Mouse (Mus musculus) spleen, postnatal 14 days (tissue): Measurements from ENCODE around the gene Plekhg3.

Source experiments
- DNase-seq, 2 experiments: peaks; one replicate each; pipeline ENCODE4 v3.0.0; 2021 to 2022; ENCODE audit warnings: low spot score in 2 of 2

Gene Plekhg3

DNA sequence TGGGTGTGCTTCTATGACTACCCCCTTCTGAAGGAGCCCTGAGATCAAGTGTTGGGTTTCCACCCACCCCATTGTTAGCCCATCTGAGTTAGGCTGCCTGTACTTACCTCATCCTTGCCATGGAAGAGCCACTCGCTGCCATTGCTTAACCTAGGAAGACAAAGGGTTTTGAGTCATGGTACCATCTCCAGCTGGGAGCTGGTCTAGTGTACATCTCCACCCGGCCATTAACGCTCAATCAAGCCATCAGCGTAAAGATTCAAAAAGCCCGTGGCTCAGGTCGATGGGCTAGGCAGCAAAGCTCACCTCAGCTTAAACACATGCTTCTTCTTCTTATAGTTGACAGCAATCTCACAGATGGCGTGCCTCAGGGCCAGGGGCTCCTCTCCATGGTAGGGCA, 52.8 kb downstream of the Plekhg3 start:
- no peak for DNase-seq

DNA sequence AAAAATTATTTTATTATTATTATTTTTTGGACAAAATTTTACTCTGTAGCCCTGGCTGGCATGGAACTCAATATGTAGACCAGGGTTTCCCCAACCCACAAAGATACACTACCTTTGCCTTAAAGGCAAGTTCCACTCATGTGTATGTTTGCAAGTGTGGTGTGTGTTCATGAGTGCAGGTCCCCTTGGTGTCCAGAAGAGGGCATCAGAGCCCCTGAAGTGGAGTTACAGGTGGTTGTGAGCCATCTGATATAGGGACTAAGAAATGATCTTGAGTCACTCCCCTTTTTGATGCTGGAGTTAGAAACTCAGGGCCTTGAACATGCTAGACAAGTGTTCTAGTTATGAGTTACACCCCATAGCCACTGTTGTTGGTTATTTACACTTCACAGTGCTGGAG, 54.3 kb downstream of the Plekhg3 start:
- DNase-seq: no peak

DNA sequence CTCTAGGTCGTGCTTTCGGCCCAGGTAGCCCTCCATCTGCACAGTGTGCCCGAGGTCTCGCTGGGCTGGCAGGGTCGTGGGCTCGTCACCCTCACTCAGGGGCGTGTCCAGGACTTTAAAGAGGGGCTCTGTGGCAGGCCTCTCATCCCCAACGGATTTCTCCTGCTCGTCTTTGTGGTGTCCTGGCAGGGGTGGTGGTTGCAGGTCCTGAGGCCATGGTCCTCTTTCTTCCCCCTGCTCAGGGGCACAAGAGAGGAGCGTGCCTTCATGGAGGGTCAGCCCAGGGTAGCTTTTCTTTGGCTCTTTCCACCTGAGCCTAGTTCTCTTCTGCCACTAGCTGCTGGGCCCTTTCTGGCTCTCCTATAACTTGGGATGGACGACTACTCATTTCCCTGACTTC, 56.7 kb downstream of the Plekhg3 start:
- DNase-seq: no peak

DNA sequence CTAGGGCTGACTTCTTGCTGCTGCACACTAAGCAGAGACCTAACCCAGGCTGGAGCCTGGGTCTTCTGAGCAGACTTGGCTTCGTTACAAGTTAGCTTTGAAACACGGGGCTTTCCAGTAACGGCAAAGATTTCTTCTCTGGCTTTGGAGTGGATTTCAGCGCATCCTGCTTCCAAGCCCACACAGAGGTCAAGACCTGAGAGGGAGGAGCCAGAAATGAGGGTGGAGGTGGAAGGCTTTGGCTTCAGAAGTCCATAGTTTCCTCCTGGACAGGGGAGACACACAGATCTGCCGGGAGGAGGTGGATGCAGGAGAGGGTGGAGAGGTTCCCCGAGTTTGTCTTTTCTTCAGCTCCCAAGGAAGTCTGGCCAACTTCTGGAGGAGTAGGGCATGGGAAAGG, 58.8 kb downstream of the Plekhg3 start:
- no peak for DNase-seq

DNA sequence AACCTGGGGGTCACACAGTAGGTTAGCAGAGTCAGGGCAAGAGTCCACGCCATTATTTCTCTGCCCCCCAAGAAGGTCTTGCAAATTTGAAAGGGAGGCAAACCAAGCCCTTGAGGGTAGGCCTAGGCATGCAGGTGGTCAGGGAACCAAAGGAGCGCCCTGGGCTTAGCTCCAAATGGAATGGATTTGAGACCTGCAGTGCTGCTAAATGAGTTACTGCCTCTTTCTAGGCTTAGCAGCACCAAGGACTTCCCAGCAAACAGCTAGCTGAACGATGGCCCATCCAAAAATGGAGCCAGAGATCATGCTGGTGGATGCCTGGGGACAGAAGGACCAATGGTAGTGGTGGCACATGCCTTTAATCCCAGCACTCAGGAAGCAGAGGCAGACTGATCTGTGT, 60.3 kb downstream of the Plekhg3 start:
- DNase-seq: no peak

DNA sequence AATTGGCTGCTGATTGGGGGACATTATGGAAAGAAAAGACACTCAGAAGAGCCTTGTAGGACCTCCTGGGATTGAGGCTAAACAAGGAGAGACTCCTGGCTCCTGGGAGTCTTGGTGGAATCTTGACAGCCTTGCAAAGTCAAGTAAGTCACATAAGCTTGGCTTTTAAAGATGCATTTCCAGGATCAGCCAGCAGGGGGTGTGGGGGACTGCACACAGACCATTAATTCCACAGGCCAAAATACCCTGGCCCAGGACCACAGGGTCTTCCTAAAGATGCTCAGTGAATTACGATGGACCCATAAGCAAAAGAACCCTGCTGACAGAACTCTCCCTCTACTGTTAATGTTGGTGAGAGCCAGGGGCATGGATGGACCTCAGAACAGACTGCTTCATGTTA, 61.5 kb downstream of the Plekhg3 start:
- peak in 1 of 2 experiments; percentile 56 for DNase-seq

DNA sequence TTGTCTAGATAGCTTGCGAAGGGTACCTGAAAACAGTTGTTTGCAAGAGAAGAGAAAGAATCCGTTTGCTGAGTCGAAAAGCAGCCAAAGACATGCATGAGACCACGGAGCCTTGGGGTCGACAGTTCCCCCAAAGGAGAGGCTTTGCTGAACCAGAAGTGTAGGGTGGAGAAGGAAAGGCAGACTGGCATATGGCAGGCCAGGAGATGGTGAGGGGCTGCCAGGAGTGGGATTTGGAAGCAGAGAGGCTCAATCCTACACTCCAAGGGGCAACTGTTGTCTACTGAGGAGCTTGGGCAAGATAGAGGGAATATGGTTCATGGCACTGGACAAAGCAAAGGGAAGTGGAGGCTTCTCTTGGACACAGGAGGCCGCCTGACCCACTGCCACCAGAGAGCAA, 62.6 kb downstream of the Plekhg3 start:
- DNase-seq: no peak

DNA sequence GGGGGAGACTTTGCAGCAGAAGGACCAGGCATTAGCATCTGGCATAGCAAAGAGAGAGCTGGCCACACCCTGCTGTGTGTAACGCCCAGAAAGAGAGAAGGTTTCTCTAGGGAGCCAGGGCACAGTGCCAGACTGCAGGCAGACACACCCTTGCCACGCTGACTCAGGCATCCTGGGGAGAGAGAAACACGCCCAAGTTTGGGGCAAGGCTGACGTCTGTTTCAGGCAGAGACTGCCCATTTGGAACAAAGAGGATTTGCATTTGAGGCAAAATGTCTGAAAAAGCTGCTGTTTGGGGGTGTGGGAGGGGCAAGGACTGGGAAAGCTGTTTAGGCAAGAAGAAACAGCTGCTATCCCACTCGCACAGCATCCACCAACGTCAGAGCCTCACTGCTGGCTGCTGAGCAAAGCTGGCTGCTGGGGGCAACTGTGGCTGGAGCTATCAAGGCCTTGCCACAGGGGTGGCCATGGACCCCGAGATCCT, 63.2 kb downstream of the Plekhg3 start:
- DNase-seq: peak; percentile 83 to 88

DNA sequence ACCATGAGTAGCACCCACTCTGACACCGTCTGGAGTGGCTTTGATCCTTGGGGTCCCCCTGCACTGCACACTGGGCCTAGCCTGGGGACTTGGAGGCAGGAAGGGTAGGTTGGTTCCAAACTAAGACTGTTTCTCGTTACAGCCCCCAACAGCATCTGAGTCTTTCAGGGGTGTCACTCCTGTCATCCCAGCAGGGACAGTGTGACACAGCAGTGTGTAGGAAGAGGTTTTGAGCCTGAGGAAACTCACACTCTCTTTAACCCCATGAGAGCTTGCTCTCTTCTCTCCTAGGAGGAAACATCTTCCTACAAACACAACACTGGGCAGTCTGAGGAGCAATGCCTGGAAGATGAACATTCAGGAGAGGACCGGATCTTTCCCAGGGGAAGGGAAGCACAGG, 63.9 kb downstream of the Plekhg3 start:
- no peak for DNase-seq

DNA sequence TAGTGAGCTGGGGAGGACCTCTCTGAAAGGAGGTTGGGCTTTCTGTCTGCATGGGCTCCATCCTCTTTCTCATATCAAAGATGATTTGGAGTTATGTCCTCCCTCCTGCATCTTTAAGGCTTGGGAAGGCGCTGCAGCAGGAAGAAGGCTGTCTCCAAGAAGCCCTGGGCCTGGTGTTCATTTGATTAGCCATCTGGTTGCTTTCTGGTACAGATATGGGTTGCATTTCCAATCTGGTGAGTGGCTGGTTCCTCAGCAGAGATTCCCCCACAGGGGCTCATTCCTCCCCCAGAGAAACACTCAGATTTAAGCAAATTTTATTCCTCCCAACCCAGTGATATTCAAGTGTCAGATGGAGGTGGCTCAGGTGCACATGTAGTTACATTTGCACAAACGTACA, 65.1 kb downstream of the Plekhg3 start:
- DNase-seq: no peak

DNA sequence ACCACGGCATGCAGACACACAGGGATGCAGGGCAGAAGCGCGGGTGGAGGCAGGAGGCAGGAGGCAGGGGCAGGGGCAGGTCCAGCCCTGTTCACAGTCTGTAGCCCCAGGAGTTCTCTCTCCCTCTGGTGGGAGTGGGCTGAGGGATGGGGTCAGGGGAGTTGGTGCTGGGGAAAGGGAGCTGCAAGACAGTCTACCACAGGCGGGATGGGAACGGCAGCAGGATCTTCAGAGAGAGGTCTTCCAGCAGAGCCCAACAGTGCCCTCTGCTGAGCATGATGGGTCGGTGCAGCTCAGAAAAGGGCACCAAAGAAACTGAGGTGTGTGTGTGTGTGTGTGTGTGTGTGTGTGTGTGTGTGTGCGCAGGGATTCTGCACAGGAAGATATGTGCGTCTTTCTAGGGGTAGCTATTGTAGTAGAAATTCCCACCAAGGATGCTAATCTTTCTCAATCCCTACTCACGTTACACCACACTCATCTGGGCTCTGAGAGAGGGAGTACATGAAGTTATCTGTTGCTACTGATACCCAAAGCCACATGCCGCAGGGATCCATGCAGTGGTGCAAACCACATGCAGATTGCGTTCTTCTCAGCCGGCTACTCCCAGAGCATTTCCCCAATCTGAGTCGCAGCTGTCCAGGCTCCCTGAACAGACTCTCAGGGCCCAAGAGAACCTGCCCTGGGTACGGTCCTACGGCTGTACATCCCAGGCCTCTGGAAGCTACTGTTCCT, 65.8 kb downstream of the Plekhg3 start:
- peak in 1 of 2 experiments; percentile 64 for DNase-seq

DNA sequence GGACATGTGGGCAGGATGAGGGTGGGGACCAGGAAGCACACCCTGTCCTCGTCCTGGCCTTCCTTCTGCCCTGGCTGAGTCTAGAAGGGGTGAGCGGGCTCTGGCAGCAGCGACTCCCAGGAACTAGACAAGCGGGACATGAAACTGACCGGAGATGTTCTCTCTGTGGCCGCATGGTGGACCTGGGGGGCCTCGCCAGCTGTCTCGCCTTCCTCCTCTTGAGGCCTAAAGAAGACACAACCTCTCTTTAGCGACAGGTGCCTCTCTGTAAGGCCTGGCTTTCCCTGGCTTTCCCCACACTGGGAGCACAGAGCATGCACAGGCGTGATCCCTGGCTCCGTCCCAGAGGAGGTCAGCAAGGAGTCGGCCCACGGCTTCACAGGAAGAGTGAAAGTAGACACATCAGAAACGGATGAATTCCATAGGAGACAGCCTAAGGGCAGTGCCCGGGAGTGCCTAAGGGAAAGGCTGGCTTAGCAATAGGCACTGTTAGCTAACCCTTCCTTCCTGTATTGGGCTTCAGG, 66.9 kb downstream of the Plekhg3 start:
- no peak for DNase-seq

DNA sequence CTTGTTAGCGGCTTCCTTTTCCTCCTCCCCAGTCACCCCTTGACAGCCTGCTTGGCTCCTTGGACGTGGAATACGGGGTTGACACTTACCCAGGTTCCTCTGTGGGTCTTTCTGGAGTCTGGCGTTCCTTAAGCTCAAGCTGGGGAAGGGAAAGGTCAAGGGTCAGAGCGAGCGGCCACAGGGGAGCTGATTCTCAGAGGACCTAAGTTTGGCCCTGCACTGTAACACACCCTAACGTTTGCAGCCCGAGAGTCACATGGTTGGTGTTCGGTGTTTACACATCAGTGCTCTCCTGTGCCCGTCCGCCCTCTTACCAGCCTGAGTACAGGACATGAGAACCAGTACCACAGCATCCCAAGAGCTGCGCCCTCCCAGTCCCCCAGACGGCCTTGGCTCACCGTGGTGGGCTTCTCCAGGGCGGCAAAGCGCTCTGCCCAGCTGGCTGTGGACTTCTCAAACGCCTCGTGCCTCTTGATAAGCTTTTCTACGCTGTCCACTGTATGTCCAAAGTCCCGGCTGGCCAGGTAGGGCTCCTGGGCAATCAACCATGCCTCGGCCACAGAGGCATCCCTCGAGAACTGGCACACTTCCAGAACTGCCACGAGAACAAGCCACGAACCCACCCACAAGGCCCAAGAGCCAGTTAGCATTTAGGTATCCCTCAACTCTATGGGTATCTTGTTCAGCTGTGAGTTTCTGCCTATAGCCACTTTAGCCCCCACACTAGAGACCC, 67.7 kb downstream of the Plekhg3 start:
- DNase-seq: no peak

DNA sequence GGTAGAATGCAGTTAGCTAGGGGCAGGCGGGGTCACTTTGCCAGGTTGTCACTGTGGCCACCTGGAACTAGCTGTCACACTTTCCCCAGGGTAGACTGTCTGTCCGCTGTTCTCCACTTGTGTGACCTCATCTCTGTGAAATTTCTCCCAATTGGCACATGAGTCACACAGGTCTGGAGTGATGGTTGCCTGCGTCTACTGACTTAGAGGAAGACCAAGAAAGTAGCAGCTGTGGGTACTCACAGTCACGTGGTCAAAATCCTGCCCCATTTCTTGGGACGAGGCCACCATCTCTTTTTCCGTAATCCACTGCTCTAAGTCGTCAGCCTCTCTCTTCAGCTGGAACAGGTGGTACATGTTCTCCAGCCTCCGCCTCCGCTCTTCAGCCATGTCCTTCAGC, 73.1 kb downstream of the Plekhg3 start:
- DNase-seq: no peak

DNA sequence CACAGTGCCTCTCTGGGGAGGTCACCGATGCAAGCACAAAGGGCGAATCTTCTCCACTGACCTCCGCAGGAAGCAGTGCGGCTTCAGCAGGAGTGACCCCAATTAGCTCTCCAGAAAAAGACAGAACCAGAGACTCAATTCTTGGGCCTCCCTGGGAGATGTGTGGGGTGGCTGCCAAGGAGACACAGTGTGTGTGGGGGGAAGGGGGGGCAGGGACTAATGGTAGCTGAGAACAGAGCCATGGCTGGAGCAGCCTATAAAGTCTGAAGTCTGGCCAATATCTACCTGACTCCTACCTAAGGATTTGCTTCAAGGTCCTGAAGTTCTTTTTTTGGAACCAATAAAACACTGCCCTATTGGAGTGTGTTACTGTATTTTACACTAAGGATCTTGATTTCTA, 73.9 kb downstream of the Plekhg3 start:
- no peak for DNase-seq

DNA sequence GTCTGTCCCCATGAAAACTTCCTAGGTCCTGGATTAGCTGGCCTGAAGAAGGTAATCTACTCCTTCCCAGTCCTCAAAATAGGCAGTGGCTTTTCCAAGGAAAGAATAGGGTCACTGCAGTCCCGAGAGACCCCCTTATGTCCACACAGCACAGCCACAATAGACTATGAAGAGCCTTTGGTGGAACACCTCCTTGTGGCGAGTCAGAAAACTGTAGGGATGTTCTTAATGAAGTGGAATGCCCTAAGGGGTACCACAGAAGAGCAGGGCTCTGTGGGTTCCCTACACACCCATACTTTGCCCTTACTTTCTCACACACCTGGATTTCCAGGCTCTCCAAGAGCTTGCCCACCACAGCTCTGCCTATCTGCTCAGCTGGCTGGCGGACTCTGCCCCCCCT, 75.1 kb downstream of the Plekhg3 start:
- DNase-seq: no peak

DNA sequence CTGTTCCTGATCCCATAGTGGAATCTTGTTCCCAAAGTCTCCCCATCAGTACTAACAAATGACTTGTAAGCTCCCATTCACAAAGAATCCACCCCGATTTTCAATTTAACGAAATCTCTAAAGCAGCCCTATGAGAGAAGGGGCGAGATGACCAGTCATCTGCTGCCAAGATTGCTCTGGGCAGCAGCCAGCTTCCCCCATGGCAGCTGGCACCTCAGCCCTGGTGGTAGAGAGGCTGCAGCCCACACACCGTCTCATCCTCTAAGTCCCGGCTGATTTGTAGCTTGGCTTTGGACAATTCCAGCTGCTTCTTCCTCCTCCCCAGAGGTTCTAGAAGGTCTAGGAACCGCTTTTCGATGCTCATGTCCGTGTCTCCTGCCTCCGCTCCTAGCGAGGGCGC, 77.5 kb downstream of the Plekhg3 start:
- no peak for DNase-seq

DNA sequence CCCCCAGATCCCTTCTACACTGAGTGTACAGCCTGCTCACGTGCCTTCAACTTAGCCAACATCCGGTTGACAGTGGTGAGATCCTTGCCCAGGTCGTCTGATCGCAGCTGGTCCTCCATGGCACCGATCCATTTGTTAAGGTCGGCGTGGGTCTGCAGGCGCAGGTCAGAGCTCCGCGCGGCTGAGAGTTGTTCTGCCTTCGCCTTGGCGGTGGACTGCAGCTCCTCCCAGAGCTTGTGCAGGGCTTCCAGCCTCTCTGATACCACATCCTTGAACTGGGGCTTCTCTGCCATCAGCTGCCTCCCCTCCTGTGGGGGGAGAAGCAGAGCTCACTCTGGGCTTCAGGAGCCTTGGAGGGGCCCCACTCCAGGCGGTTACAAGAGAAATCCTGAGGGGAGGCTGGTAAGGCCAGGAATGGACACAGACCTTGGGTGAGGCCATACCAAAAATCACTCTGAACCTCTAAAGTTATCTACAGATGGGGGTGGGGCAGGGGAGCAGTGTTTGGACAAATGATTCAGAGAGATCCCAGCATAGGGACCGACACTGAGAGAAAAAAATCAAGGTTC, 78.4 kb downstream of the Plekhg3 start:
- no peak for DNase-seq

DNA sequence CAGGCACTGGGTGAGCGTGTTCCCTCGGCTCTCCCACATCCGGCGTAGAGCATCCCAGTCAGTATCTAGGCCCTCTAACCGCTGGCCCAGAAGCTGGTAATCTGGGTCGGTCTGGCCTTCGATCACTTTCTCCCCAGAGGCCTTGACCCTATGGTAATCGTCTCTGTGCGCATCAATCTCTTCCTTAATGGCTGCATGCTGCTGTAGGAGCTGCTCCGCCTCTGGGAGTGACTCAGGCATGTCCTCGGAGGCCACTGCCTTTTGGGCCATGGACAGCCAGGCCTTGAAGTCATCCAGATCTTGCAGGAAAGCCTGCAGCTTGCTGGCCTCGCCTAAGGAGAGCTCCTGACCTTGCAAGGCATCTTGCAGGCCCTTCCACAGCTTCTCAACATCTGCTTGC, 81.9 kb downstream of the Plekhg3 start:
- no peak for DNase-seq

DNA sequence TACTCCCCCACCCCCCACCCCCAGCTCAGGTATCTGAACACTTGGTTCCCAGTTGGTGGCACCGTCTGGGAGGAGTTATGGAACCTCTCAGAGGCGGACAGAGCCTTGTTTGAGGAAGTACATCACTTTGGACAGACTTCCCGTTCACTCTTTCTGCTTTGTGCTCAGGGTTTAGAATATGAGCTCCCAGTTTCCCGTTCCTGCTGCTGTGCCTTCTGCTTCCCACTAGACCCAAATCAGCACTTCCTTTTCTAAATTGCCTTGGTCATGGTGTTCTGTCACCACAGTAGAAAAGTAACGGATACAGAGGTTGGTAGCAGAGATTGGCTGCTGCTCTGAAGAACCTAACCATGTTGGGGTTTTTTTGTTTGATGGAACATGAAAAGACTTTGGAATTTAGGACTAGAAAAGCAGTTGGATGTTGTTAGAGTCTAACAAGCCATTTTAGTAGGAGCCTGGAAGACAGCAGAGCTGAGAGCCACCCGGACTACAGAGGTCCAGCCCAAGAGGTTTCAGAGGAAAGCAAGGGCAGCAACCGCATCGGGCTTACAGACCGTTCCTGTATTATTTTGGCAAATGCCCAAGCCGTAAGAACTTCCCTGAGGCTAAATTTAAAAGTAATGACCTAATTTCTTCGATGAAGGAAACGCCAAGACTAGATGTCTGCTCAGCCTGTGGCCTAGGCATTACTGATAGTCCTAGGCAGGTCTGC, 84.3 kb downstream of the Plekhg3 start:
- no peak for DNase-seq

DNA sequence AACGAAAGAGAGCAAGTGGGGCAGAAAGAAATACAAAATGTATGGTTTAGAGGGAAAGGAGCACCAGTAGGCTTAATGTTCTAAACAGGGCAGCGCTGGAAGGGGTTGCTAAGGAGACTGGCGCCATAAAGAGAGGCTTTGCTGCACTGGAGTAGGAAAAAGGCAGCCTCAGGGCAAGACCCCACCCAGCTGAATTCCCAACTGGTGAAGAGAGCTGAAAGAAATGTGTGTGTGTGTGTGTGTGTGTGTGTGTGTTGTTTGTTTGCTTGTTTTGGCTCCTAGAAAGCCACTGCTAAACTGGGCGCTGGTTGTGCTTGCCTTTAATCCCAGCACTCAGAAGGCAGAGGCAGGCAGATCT, 84.9 kb downstream of the Plekhg3 start:
- DNase-seq: no peak

DNA sequence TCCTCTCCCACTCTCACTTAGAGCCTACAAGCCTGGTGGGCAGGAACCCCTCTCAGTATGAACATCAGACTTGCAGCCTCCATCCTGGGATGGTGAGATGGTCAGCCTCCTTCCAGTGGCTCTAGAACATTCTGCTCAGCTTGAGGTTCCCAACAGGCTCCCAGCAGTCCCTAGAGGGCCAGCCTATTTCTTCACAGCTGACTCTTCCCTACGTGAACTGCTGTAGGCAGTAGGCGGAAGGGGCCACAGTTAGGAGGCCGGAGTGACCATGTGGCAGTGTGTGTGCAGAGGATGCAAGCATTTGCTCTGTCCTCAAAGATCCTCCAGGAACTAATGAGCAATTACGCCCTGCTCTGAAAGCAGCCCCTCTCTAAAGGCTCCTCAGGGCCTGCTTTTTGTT, 87.5 kb downstream of the Plekhg3 start:
- no peak for DNase-seq
